Mouse (Mus musculus) hindbrain, embryonic 16.5 days (tissue): ENCODE measurements at regions not wholly inside any gene's neighbourhood (a gene's known extent, or its start where the extent isn't known, plus 50 kb on each side); places are given as distances from the start of the nearest gene placed in this dataset.
A peak's percentile ranks its signal among the peaks of the same experiment; 100 is the strongest.

ENCODE experiments used
- ATAC-seq: fragments of 200-750 bp; cut with Nextera tagmentation; 2 replicates; pipeline ENCODE4 v1.8.0; 2017; ENCODE audit warnings: moderate TSS enrichment, moderate library complexity
- H3K27ac ChIP-seq: fragments of 300-500 bp; sonication (generic); 2 replicates; pipeline ENCODE4 v1.5.1; 2014; ENCODE audit warnings: low read depth, mild to moderate bottlenecking, control low read depth, low read length, moderate library complexity
- H3K27me3 ChIP-seq: fragments of 300-500 bp; sonication (generic); replicated peaks from 2 replicates; pipeline ENCODE4 v1.6.1; 2014; ENCODE audit warnings: low read length; ENCODE audit not compliant: control insufficient read depth, insufficient read depth
- H3K36me3 ChIP-seq: fragments of 300-500 bp; sonication (generic); 2 replicates; pipeline ENCODE4 v1.6.1; 2014; ENCODE audit warnings: mild to moderate bottlenecking, low read length, moderate library complexity, mixed read lengths; ENCODE audit not compliant: control insufficient read depth, insufficient read depth
- H3K4me1 ChIP-seq: fragments of 300-500 bp; sonication (generic); 2 replicates; pipeline ENCODE4 v1.6.1; 2014; ENCODE audit warnings: low read depth, low read length; ENCODE audit not compliant: control insufficient read depth, insufficient read depth
- H3K4me2 ChIP-seq: fragments of 300-500 bp; sonication (generic); 2 replicates; pipeline ENCODE4 v1.6.1; 2014; ENCODE audit warnings: mild to moderate bottlenecking, low read length, control low read depth, moderate library complexity
- H3K4me3 ChIP-seq: fragments of 300-500 bp; sonication (generic); 2 replicates; pipeline ENCODE4 v1.5.1; 2014; ENCODE audit warnings: mild to moderate bottlenecking, low read length, control low read depth, moderate library complexity
- H3K9ac ChIP-seq: fragments of 300-500 bp; sonication (generic); 2 replicates; pipeline ENCODE4 v1.6.1; 2014; ENCODE audit warnings: low read depth, mild to moderate bottlenecking, control low read depth, low read length, moderate library complexity
- H3K9me3 ChIP-seq: fragments of 300-500 bp; sonication (generic); 2 replicates; pipeline ENCODE4 v1.6.1; 2014; ENCODE audit warnings: mild to moderate bottlenecking, low read length, moderate library complexity; ENCODE audit not compliant: control insufficient read depth
- WGBS: fragments of 180-500 bp; shearing (Covaris S2); extraction: QIAGEN DNeasy Blood & Tissue Kit; methylation state at CpG from one replicate; pipeline ENCODE4 v1.1.7; 2014; 5-methylcytosine and 5-hydroxymethylcytosine counted together

DNA sequence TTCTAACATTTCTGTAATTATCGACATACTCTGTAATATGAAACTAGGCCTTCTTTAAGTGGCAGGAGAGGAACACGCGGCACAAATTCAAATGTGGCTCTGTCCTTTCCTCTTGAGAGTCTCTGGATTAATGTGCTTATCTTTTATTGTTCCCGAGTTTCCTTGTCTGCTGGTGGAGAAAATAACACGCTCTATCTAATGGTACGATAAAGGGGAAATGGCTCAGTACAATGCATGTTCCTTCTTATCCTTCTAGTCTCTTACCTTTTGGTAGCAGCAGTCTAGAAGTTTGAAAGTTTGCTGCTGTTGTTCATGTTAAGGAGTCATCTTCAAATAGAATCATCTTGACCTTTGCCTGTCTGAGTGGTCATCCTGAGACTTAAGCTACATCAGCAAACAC lies 130.1 kb upstream of the C9orf72 start:
- Histone ChIP-seq H3K4me2 (no peak overlapping the region), H3K27me3 (no peaks in the 10 kb centered on the region), H3K9ac (no peak overlapping the region), H3K36me3 (no peaks in the 10 kb centered on the region), H3K4me1 (no peaks in the 10 kb centered on the region), H3K4me3 (no peak overlapping the region), H3K9me3 (no peaks in the 10 kb centered on the region), H3K27ac (no peak overlapping the region)
- 87% methylated on average over 6 of the region's 6 CpGs for WGBS
- no peak for ATAC-seq

DNA sequence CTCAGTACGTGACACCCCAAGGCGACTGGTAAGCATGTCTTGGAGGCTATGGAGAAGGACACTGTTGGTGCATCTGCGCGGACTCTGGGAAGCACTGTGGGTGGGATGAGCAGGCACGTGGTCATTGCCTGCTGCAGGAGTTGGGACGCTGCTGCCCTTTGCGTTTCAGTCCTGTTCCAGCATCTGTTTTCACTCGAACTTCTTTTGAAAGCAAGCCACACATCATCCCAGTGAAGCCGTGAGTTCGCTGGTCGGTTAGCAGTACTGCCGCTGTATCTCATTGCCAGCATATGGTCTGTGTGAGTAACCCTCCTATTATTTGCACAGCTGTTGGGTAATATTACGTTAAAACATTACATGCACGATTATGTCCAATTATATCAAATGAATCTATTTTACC lies 128.1 kb upstream of the C9orf72 start:
- Histone ChIP-seq H3K36me3 (no peaks in the 10 kb centered on the region), H3K27ac (no peak overlapping the region), H3K4me3 (no peak overlapping the region), H3K27me3 (no peaks in the 10 kb centered on the region), H3K4me2 (no peak overlapping the region), H3K4me1 (no peaks in the 10 kb centered on the region), H3K9me3 (no peaks in the 10 kb centered on the region), H3K9ac (no peak overlapping the region)
- WGBS, result 57% methylated on average over 14 of the region's 14 CpGs
- ATAC-seq, result peak; percentile 64; the same call in 1 of the 2 replicates

DNA sequence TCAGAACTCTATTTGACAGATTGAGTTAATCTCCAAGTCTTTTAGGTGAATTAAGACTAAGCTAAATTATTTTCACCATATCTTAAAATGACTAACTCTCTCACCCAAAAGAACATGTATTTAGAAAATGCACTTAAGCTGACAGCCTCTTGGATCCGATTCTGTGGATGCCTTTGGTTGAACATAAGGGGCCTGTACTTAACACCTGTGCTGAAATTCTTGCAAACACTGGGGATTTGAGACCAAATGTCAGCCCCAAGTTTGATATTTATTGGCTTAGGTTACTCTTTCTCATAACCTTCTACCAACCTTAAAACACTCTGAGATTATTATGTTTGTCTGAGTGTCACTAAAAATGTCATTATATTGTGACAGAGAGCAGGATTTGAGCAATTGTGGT lies 126.6 kb upstream of the C9orf72 start:
- ATAC-seq, result no peak
- no peak overlapping the region for H3K4me2 ChIP-seq
- WGBS, result 93% methylated on average over 1 of the region's 1 CpGs
- no peak overlapping the region for H3K27ac ChIP-seq
- H3K4me3 ChIP-seq, result no peak overlapping the region
- no peaks in the 10 kb centered on the region for H3K27me3 ChIP-seq
- no peak overlapping the region for H3K9ac ChIP-seq
- no peaks in the 10 kb centered on the region for H3K4me1 ChIP-seq
- H3K9me3 ChIP-seq, result no peaks in the 10 kb centered on the region
- H3K36me3 ChIP-seq, result no peaks in the 10 kb centered on the region

DNA sequence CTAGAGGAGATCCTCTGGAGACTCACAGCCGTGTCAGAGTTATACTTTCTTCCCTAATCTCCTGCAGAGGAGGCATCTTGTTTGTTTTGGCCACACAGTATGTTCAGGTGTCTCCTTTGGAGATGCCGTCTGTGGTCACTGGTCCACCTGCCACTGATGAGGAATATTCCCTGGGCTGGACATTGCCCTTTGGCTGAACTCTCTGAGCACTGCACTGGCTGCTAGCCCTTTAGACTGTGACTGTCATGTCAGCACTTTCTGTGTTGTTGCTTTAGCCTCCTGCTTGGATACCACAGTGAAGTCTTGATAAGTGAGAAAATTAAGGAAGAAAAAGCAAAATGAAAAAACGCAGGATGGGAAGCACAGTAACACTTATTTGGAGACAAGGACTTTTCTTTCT lies 124.5 kb upstream of the C9orf72 start:
- H3K4me1 ChIP-seq, result no peaks in the 10 kb centered on the region
- 70% methylated on average over 3 of the region's 3 CpGs for whole genome bisulfite sequencing
- H3K36me3 ChIP-seq, result no peaks in the 10 kb centered on the region
- no peak for ATAC-seq
- no peaks in the 10 kb centered on the region for H3K27me3 ChIP-seq
- H3K9me3 ChIP-seq, result no peaks in the 10 kb centered on the region
- H3K9ac ChIP-seq, result no peak overlapping the region
- H3K4me3 ChIP-seq, result no peak overlapping the region
- no peak overlapping the region for H3K4me2 ChIP-seq
- H3K27ac ChIP-seq, result no peak overlapping the region

DNA sequence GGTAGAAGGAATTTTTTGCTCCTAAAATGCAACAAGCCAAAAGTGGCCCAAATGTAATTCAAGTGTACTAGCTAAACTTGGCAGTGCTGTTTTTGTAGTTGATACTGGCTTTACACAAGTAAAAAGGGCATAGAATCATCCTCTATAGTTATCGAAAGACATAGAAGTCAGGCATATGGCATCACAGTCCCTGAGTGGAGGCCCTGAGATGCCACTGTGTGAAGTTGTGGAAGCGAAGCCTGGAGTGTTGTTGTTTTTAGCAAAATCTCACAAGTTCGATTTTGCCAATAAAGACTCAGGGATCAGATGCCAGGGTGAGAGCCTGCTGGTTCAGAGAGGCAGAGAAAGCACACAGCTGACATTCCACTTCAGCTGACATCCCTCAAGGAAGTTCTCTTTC lies 121.6 kb upstream of the C9orf72 start:
- H3K9me3 ChIP-seq, result no peaks in the 10 kb centered on the region
- H3K4me3 ChIP-seq, result no peak overlapping the region
- no peaks in the 10 kb centered on the region for H3K27me3 ChIP-seq
- H3K9ac ChIP-seq, result no peak overlapping the region
- H3K4me1 ChIP-seq, result no peaks in the 10 kb centered on the region
- H3K27ac ChIP-seq, result no peak overlapping the region
- ATAC-seq, result no peak
- no peak overlapping the region for H3K4me2 ChIP-seq
- 91% methylated on average over 3 of the region's 3 CpGs for WGBS
- H3K36me3 ChIP-seq, result no peaks in the 10 kb centered on the region

DNA sequence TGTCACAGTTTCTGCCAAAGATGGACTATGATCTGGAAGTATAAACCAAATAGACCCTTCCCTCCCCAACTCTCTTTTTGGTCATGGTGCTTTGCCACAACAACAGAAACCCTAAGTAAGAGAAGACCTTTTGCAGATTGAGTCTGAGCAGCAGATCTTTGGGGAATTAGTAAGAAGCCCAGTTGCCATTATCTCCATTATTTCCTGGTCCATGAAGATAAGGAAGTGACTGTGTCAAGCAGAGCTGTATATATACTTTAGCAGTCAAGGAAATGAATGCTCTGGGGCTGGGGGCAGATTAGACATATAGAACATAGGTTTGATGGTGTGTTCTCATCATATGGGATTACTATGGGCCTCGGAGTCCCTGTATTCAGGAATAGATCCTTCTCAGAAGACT lies 117.8 kb upstream of the C9orf72 start:
- peaks cover 4% of the 10 kb centered on the region for H3K9me3 ChIP-seq
- H3K4me1 ChIP-seq, result no peaks in the 10 kb centered on the region
- H3K27me3 ChIP-seq, result no peaks in the 10 kb centered on the region
- H3K27ac ChIP-seq, result no peak overlapping the region
- WGBS, result 90% methylated on average over 1 of the region's 1 CpGs
- H3K9ac ChIP-seq, result no peak overlapping the region
- H3K4me3 ChIP-seq, result no peak overlapping the region
- H3K36me3 ChIP-seq, result no peaks in the 10 kb centered on the region
- no peak overlapping the region for H3K4me2 ChIP-seq
- no peak for ATAC-seq

DNA sequence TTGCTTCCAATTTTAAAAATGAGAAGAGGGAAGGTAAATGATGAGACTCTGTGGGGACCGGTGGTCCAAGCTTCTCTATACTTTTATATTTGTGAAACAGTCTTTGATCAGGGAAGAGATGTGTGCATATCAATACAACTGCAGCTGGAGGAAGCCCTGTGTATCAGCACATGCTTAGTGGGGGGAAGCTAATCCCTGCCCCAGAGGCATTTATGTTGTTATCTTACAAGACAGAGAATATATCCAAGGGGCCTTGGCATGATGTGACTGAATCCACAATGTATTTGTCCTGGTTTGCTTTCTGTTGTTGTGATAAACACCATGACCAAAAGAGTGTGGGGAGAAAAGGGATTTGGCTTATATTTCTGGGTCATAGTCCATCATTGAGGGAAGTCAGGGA lies 105.2 kb upstream of the C9orf72 start:
- no peak overlapping the region for H3K9ac ChIP-seq
- WGBS, result 90% methylated on average over 1 of the region's 1 CpGs
- no peaks in the 10 kb centered on the region for H3K9me3 ChIP-seq
- H3K4me3 ChIP-seq, result no peak overlapping the region
- no peak for ATAC-seq
- no peaks in the 10 kb centered on the region for H3K27me3 ChIP-seq
- no peak overlapping the region for H3K27ac ChIP-seq
- H3K36me3 ChIP-seq, result no peaks in the 10 kb centered on the region
- H3K4me1 ChIP-seq, result no peaks in the 10 kb centered on the region
- H3K4me2 ChIP-seq, result no peak overlapping the region

DNA sequence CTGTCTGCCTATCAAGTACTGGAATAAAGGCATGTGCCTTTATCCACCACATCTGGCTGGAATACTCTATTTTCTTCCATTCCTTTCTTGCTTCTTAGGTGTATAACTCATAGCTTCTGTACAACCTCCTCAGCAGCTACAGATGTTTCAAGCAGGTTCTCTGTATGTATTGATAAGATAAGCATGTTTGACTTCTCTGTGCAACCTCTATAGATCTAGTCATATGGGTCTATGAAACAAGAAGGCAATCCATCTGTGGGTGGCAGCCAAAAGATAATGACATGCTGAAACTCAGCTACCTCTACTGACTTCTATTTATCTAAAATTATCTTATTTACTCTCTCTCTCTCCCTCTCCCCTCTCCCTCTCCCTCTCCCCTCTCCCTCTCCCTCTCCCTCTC lies 99.3 kb upstream of the C9orf72 start:
- H3K36me3 ChIP-seq, result no peaks in the 10 kb centered on the region
- H3K27ac ChIP-seq, result no peak overlapping the region
- ATAC-seq, result no peak
- H3K9ac ChIP-seq, result no peak overlapping the region
- H3K4me1 ChIP-seq, result no peaks in the 10 kb centered on the region
- H3K4me2 ChIP-seq, result no peak overlapping the region
- no peaks in the 10 kb centered on the region for H3K9me3 ChIP-seq
- H3K27me3 ChIP-seq, result no peaks in the 10 kb centered on the region
- no peak overlapping the region for H3K4me3 ChIP-seq

DNA sequence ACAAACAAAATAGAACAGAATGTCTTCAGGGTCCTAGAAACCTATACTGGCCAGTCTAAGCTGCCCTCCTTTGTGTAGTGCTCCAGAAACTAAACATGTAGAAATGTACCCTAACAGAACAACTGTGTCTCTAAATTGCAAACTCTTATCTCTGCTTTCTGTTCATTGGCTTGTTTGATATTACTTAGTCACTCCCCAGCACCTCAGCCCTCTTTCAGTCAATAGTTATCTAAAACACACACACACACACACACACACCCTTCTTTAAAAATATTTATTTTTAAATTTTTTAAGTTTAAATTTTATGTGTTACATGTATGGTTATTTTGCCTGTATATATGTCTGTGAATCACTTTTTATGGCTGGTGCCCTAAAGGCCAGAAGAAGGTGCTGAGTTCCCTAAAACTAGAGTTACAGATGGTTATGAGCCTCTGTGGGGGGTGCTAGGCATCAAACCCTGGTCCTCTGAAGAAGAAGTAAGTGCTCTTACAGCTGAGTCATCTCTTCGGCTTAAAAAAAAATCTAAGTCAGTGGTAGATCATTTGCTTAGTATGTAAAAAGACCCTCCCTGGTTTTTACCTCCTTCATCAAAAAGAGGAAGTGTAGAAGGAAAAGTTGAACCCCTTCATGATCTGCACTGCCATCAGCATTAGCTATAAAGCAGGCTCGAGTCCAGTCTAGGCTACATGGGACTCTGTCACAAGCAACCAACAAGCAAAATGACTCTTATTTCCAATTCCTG lies 96.6 kb upstream of the C9orf72 start:
- H3K9ac ChIP-seq, result no peak overlapping the region
- H3K4me1 ChIP-seq, result no peaks in the 10 kb centered on the region
- no peak for ATAC-seq
- no peaks in the 10 kb centered on the region for H3K9me3 ChIP-seq
- no peak overlapping the region for H3K4me3 ChIP-seq
- no peaks in the 10 kb centered on the region for H3K36me3 ChIP-seq
- H3K4me2 ChIP-seq, result no peak overlapping the region
- H3K27me3 ChIP-seq, result no peaks in the 10 kb centered on the region
- WGBS, result 88% methylated on average over 2 of the region's 2 CpGs
- H3K27ac ChIP-seq, result no peak overlapping the region
